Mouse (Mus musculus): ENCODE results near the gene Styx. TPM values are rescaled to one million over a fixed set of nuclear protein-coding genes. Genes with fewer than 3 reads are reported as not detected.

Styx gene
- polyA plus RNA-seq, 1 experiment, result 1.4 TPM

GRCm38 (mm10) chr14:45423220-45423619 is 72.3 kb downstream of the Styx start:
- no peaks in the 10 kb centered on the region for H3K9me3 ChIP-seq (ENCODE audit: control insufficient read depth, low read length)
- no peaks in the 10 kb centered on the region for H3K4me1 ChIP-seq (ENCODE audit: control insufficient read depth)
- H3K4me3 ChIP-seq (replicated peaks), result no peak overlapping the region
- no peaks in the 10 kb centered on the region for H3K36me3 ChIP-seq (ENCODE audit: control insufficient read depth)
- no peaks in the 10 kb centered on the region for H3K27me3 ChIP-seq (ENCODE audit: control insufficient read depth)
- TF ChIP-seq TAL1 (IDR thresholded peaks at IDR 0.05; ENCODE audit: low read length) (no peak), GATA1 (IDR thresholded peaks at IDR 0.05; ENCODE audit: low read length) (no peak)

- Histone ChIP-seq H3K4me1 (ENCODE audit: control insufficient read depth) (no peaks in the 10 kb centered on the region), H3K36me3 (ENCODE audit: control insufficient read depth) (no peaks in the 10 kb centered on the region), H3K9me3 (ENCODE audit: control insufficient read depth, low read length) (peaks cover 19% of the 10 kb centered on the region), H3K4me3 (replicated peaks) (no peak overlapping the region), H3K27me3 (ENCODE audit: control insufficient read depth) (no peaks in the 10 kb centered on the region)
- no peak for TF ChIP-seq GATA1 (IDR thresholded peaks at IDR 0.05; ENCODE audit: low read length)
- no peak for TF ChIP-seq TAL1 (IDR thresholded peaks at IDR 0.05; ENCODE audit: low read length)
Measured at GRCm38 (mm10) chr14:45430066-45430842, 79.4 kb downstream of the Styx start.

- Histone ChIP-seq H3K4me3 (replicated peaks) (no peak overlapping the region), H3K4me1 (ENCODE audit: control insufficient read depth) (no peaks in the 10 kb centered on the region)
Measured at GRCm38 (mm10) chr14:45432003-45432402, 81.1 kb downstream of the Styx start.

GRCm38 (mm10) chr14:45434220-45434619 is 83.3 kb downstream of the Styx start:
- Histone ChIP-seq H3K27me3 (ENCODE audit: control insufficient read depth) (no peaks in the 10 kb centered on the region), H3K36me3 (ENCODE audit: control insufficient read depth) (no peaks in the 10 kb centered on the region), H3K4me3 (replicated peaks) (no peak overlapping the region), H3K9me3 (ENCODE audit: control insufficient read depth, low read length) (peaks cover 19% of the 10 kb centered on the region), H3K4me1 (ENCODE audit: control insufficient read depth) (no peaks in the 10 kb centered on the region)
- no peak for TF ChIP-seq GATA1 (IDR thresholded peaks at IDR 0.05; ENCODE audit: low read length)
- TF ChIP-seq TAL1 (IDR thresholded peaks at IDR 0.05; ENCODE audit: low read length), result no peak

More at GRCm38 (mm10) chr14:45432003-45432402, 81.1 kb downstream of the Styx start:
- Histone ChIP-seq H3K9me3 (ENCODE audit: control insufficient read depth, low read length) (peaks cover 19% of the 10 kb centered on the region), H3K27me3 (ENCODE audit: control insufficient read depth) (no peaks in the 10 kb centered on the region), H3K36me3 (ENCODE audit: control insufficient read depth) (no peaks in the 10 kb centered on the region)
- TF ChIP-seq GATA1 (IDR thresholded peaks at IDR 0.05; ENCODE audit: low read length) (no peak), TAL1 (IDR thresholded peaks at IDR 0.05; ENCODE audit: low read length) (no peak)

- no peaks in the 10 kb centered on the region for H3K27me3 ChIP-seq (ENCODE audit: control insufficient read depth)
- TF ChIP-seq TAL1 (IDR thresholded peaks at IDR 0.05; ENCODE audit: low read length), result no peak
- TF ChIP-seq GATA1 (IDR thresholded peaks at IDR 0.05; ENCODE audit: low read length), result no peak
- H3K4me1 ChIP-seq (ENCODE audit: control insufficient read depth), result peaks cover 6% of the 10 kb centered on the region
- H3K9me3 ChIP-seq (ENCODE audit: control insufficient read depth, low read length), result no peaks in the 10 kb centered on the region
- no peaks in the 10 kb centered on the region for H3K36me3 ChIP-seq (ENCODE audit: control insufficient read depth)
- no peak overlapping the region for H3K4me3 ChIP-seq (replicated peaks)
Measured at GRCm38 (mm10) chr14:45438250-45438930, 87.5 kb downstream of the Styx start.

GRCm38 (mm10) chr14:45438931-45439275 is 88.0 kb downstream of the Styx start:
- TF ChIP-seq TAL1 (IDR thresholded peaks at IDR 0.05; ENCODE audit: low read length), result no peak
- no peak for TF ChIP-seq GATA1 (IDR thresholded peaks at IDR 0.05; ENCODE audit: low read length)
- Histone ChIP-seq H3K36me3 (ENCODE audit: control insufficient read depth) (no peaks in the 10 kb centered on the region), H3K4me1 (ENCODE audit: control insufficient read depth) (peaks cover 7% of the 10 kb centered on the region), H3K9me3 (ENCODE audit: control insufficient read depth, low read length) (no peaks in the 10 kb centered on the region), H3K27me3 (ENCODE audit: control insufficient read depth) (no peaks in the 10 kb centered on the region), H3K4me3 (replicated peaks) (no peak overlapping the region)

- TF ChIP-seq TAL1 (IDR thresholded peaks at IDR 0.05; ENCODE audit: low read length), result no peak
- no peak for TF ChIP-seq GATA1 (IDR thresholded peaks at IDR 0.05; ENCODE audit: low read length)
- Histone ChIP-seq H3K4me1 (ENCODE audit: control insufficient read depth) (peaks cover 9% of the 10 kb centered on the region), H3K4me3 (replicated peaks) (no peak overlapping the region), H3K36me3 (ENCODE audit: control insufficient read depth) (no peaks in the 10 kb centered on the region), H3K9me3 (ENCODE audit: control insufficient read depth, low read length) (no peaks in the 10 kb centered on the region), H3K27me3 (ENCODE audit: control insufficient read depth) (no peaks in the 10 kb centered on the region)
Measured at GRCm38 (mm10) chr14:45439387-45439786, 88.5 kb downstream of the Styx start.

GRCm38 (mm10) chr14:45441291-45441690 is 90.4 kb downstream of the Styx start:
- no peak for TF ChIP-seq GATA1 (IDR thresholded peaks at IDR 0.05; ENCODE audit: low read length)
- no peak for TF ChIP-seq TAL1 (IDR thresholded peaks at IDR 0.05; ENCODE audit: low read length)
- Histone ChIP-seq H3K9me3 (ENCODE audit: control insufficient read depth, low read length) (no peaks in the 10 kb centered on the region), H3K4me1 (ENCODE audit: control insufficient read depth) (peaks cover 21% of the 10 kb centered on the region), H3K4me3 (replicated peaks) (no peak overlapping the region), H3K36me3 (ENCODE audit: control insufficient read depth) (no peaks in the 10 kb centered on the region), H3K27me3 (ENCODE audit: control insufficient read depth) (no peaks in the 10 kb centered on the region)

GRCm38 (mm10) chr14:45442781-45443560 is 92.1 kb downstream of the Styx start:
- TF ChIP-seq TAL1 (IDR thresholded peaks at IDR 0.05; ENCODE audit: low read length), result no peak
- TF ChIP-seq GATA1 (IDR thresholded peaks at IDR 0.05; ENCODE audit: low read length), result no peak
- Histone ChIP-seq H3K4me3 (replicated peaks) (no peak overlapping the region), H3K9me3 (ENCODE audit: control insufficient read depth, low read length) (no peaks in the 10 kb centered on the region), H3K36me3 (ENCODE audit: control insufficient read depth) (no peaks in the 10 kb centered on the region), H3K27me3 (ENCODE audit: control insufficient read depth) (no peaks in the 10 kb centered on the region), H3K4me1 (ENCODE audit: control insufficient read depth) (peaks cover 21% of the 10 kb centered on the region)
